Mouse (Mus musculus): ENCODE results near the gene Dcaf1.

Dcaf1 gene

DNA sequence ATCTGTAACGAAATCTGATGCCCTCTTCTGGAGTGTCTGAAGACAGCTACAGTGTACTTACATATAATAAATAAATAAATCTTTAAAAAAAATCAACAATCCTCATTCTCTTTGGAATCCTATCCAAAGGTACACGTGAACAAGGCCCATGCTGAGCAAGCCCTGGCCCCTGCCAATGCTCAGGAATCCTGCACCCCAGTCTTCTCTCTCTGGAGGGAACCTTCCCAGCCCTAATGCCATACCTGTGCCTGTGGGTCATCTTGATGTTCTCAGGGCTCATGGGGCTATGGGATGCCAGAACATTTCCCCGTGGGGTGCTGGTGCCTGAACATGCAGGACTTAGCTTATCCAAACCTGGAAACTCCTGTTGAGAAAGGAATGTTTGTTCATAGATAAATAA is 86.5 kb downstream of the Dcaf1 start:
- DNase-seq (ENCODE audit: low spot score): no peak

GRCm38 (mm10) chr9:106908715-106909114 is 87.0 kb downstream of the Dcaf1 start:
- DNase-seq (ENCODE audit: low spot score): no peak

DNA sequence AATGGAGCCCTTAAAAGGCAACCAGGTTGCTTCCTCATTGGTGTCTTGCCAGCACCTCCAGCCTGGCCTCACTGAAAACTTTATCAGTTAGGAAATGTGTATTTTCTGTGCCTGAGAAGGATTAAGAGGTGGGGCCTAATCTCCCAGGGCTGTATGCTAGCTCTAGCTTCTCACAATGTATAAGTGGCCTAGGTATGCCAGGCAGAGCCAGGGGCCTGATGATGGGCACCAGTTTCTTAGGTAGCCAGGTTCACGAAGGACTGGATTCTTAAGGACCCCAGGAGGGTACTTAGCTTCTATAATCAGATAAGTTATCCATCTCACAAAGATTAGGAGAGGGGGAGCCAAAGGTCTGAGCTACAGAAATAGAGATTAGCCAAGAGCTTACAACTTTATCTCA is 90.0 kb downstream of the Dcaf1 start:
- DNase-seq (ENCODE audit: low spot score): no peak

- peak; percentile 32 for DNase-seq (ENCODE audit: low spot score)
Measured at GRCm38 (mm10) chr9:106913759-106914158, 92.1 kb downstream of the Dcaf1 start.

- DNase-seq (ENCODE audit: low spot score): no peak
Measured at GRCm38 (mm10) chr9:106914878-106915277, 93.2 kb downstream of the Dcaf1 start.
